Mouse (Mus musculus) kidney, adult 2 months (tissue): ENCODE measurements at regions not wholly inside any gene's neighbourhood (a gene's known extent, or its start where the extent isn't known, plus 50 kb on each side); places are given as distances from the start of the nearest gene placed in this dataset.
A peak's percentile ranks its signal among the peaks of the same experiment; 100 is the strongest.

Experiments
- DNase-seq: peaks from one replicate; pipeline ENCODE4 v3.0.0; 2021
- H3K27ac ChIP-seq: fragments of 200-500 bp; 2 replicates; pipeline ENCODE4 v1.5.1; 2012; ENCODE audit warnings: low read depth, low read length, control low read depth, inconsistent platforms; ENCODE audit not compliant: insufficient read depth
- H3K27me3 ChIP-seq: fragments of 200-500 bp; replicated peaks from 2 replicates; pipeline ENCODE4 v1.6.1; 2012; ENCODE audit warnings: mild to moderate bottlenecking, moderate library complexity, low read length, inconsistent platforms; ENCODE audit not compliant: control insufficient read depth, insufficient read depth
- H3K36me3 ChIP-seq: fragments of 200-500 bp; 2 replicates; pipeline ENCODE4 v1.6.1; 2012; ENCODE audit warnings: mild to moderate bottlenecking, moderate library complexity, low read length, inconsistent platforms; ENCODE audit not compliant: control insufficient read depth, insufficient read depth
- H3K4me1 ChIP-seq: fragments of 200-500 bp; 2 replicates; pipeline ENCODE4 v1.6.1; 2011; ENCODE audit warnings: low read length; ENCODE audit not compliant: control insufficient read depth, insufficient read depth
- H3K4me3 ChIP-seq: fragments of 200-500 bp; 2 replicates; pipeline ENCODE4 v1.5.1; 2011; ENCODE audit warnings: mild to moderate bottlenecking, low read depth, low read length, control low read depth; ENCODE audit not compliant: insufficient read depth
- CTCF ChIP-seq: fragments of 200-500 bp; conservative IDR thresholded peaks from 2 replicates; pipeline ENCODE4 v1.5.1; 2011; ENCODE audit warnings: low read depth, mild to moderate bottlenecking, control low read depth, low read length, moderate library complexity, mixed read lengths; ENCODE audit not compliant: insufficient read depth, insufficient read length
- POLR2A ChIP-seq: fragments of 200-500 bp; IDR thresholded peaks from one replicate; pipeline ENCODE4 v1.6.1; 2011; ENCODE audit warnings: low read depth, low read length, control low read depth
- WGBS: fragments of 180-500 bp; shearing (Covaris S2); methylation state at CpG from one replicate; pipeline ENCODE4 v1.1.7; 2018; 5-methylcytosine and 5-hydroxymethylcytosine counted together

- Histone ChIP-seq H3K4me3 (no peak overlapping the region), H3K36me3 (no peaks in the 10 kb centered on the region), H3K4me1 (no peaks in the 10 kb centered on the region), H3K27ac (no peak overlapping the region), H3K27me3 (no peaks in the 10 kb centered on the region; the same call in 1 of the 2 replicates)
- WGBS, result 52% methylated on average over 1 of the region's 1 CpGs
- TF ChIP-seq POLR2A (no peak), CTCF (no peak)
- no peak for DNase-seq
These were observed 268.2 kb upstream of the Bmp2 start for GRCm38 (mm10) chr2:133283709-133284108.

- no peak overlapping the region for H3K27ac ChIP-seq
- TF ChIP-seq POLR2A (no peak), CTCF (no peak)
- H3K36me3 ChIP-seq, result no peaks in the 10 kb centered on the region
- DNase-seq, result no peak
- no peaks in the 10 kb centered on the region for H3K4me1 ChIP-seq
- no peaks in the 10 kb centered on the region for H3K27me3 ChIP-seq
- no peak overlapping the region for H3K4me3 ChIP-seq
- 80% methylated on average over 7 of the region's 7 CpGs for WGBS
These were observed 257.8 kb upstream of the Bmp2 start for GRCm38 (mm10) chr2:133294136-133294535.

- TF ChIP-seq POLR2A (no peak), CTCF (no peak)
- no peaks in the 10 kb centered on the region for H3K4me1 ChIP-seq
- DNase-seq, result no peak
- no peaks in the 10 kb centered on the region for H3K27me3 ChIP-seq
- H3K27ac ChIP-seq, result no peak overlapping the region
- H3K4me3 ChIP-seq, result no peak overlapping the region
- no peaks in the 10 kb centered on the region for H3K36me3 ChIP-seq
- WGBS, result 63% methylated on average over 3 of the region's 3 CpGs
These were observed 246.0 kb upstream of the Bmp2 start for GRCm38 (mm10) chr2:133305936-133306335.

GRCm38 (mm10) chr2:133311001-133311400 is 241.0 kb upstream of the Bmp2 start:
- Histone ChIP-seq H3K4me3 (no peak overlapping the region), H3K36me3 (no peaks in the 10 kb centered on the region), H3K27ac (no peak overlapping the region), H3K27me3 (no peaks in the 10 kb centered on the region), H3K4me1 (no peaks in the 10 kb centered on the region)
- 49% methylated on average over 1 of the region's 1 CpGs for WGBS
- TF ChIP-seq POLR2A, result no peak
- no peak for TF ChIP-seq CTCF
- no peak for DNase-seq

- WGBS, result 39% methylated on average over 6 of the region's 6 CpGs
- DNase-seq, result no peak
- Histone ChIP-seq H3K4me1 (no peaks in the 10 kb centered on the region), H3K4me3 (no peak overlapping the region), H3K36me3 (no peaks in the 10 kb centered on the region), H3K27me3 (no peaks in the 10 kb centered on the region), H3K27ac (no peak overlapping the region)
- no peak for TF ChIP-seq POLR2A
- no peak for TF ChIP-seq CTCF
These were observed 225.5 kb upstream of the Bmp2 start for GRCm38 (mm10) chr2:133326290-133327050.

GRCm38 (mm10) chr2:133327653-133328052 is 224.3 kb upstream of the Bmp2 start:
- Histone ChIP-seq H3K36me3 (no peaks in the 10 kb centered on the region), H3K27ac (no peak overlapping the region), H3K27me3 (no peaks in the 10 kb centered on the region), H3K4me3 (no peak overlapping the region), H3K4me1 (no peaks in the 10 kb centered on the region)
- 58% methylated on average over 2 of the region's 2 CpGs for WGBS
- no peak for DNase-seq
- TF ChIP-seq POLR2A (no peak), CTCF (no peak)

GRCm38 (mm10) chr2:133336177-133336901 is 215.6 kb upstream of the Bmp2 start:
- Histone ChIP-seq H3K27me3 (no peaks in the 10 kb centered on the region), H3K4me1 (no peaks in the 10 kb centered on the region), H3K36me3 (no peaks in the 10 kb centered on the region), H3K27ac (no peak overlapping the region), H3K4me3 (no peak overlapping the region)
- TF ChIP-seq POLR2A (no peak), CTCF (no peak)
- 50% methylated on average over 9 of the region's 9 CpGs for WGBS
- peak; percentile 27 for DNase-seq
